Mouse (Mus musculus): ENCODE measurements at regions not wholly inside any gene's neighbourhood (a gene's known extent, or its start where the extent isn't known, plus 50 kb on each side); places are given as distances from the start of the nearest gene placed in this dataset.

- TF ChIP-seq POLR2A (IDR thresholded peaks at IDR 0.05; ENCODE audit: low read depth, low read length) (no peak), CTCF (conservative IDR thresholded peaks at IDR 0.05; ENCODE audit: insufficient read depth, insufficient read length, low read depth, low read length) (no peak)
Observed at GRCm38 (mm10) chr13:48391126-48391525, 122.1 kb downstream of the Zfp169 start.
